Mouse (Mus musculus) thymus, adult 2 months (tissue): Measurements from ENCODE around the gene Stat4.

ENCODE experiments used
- CTCF ChIP-seq: fragments of 200-500 bp; IDR thresholded peaks from 2 replicates; pipeline ENCODE4 v1.5.1; 2012; ENCODE audit warnings: mild to moderate bottlenecking, control low read depth, low read length, moderate library complexity, borderline replicate concordance; ENCODE audit not compliant: control insufficient read depth, poor library complexity, insufficient read depth; ENCODE audit errors: extremely low read depth
- POLR2A ChIP-seq: fragments of 200-500 bp; IDR thresholded peaks from 2 replicates; pipeline ENCODE4 v1.6.1; 2012; ENCODE audit warnings: mild to moderate bottlenecking, low read length, control low read depth, moderate library complexity; ENCODE audit not compliant: control insufficient read depth, poor library complexity, insufficient read depth; ENCODE audit errors: extremely low read depth

DNA sequence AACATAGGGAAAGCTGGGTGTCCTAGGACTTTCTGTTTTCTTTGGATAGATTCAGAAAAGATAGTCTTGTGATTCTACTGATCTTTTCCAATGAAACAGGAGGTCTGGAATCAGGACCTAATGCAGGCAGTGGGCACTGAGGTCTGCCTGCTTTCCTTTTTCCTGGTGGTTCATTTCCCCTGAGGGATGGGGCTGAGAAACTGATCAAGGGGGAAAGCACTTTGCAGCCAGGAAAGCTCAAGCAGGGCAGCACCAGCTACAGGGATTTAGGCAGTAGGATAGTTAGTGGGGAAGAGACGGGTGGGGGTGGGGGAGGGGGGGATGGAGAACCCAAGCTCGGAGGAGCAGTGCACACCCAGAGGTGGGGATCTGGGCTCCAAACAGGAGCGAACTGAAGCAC, 166.0 kb downstream of the Stat4 start:
- TF ChIP-seq CTCF (no peak), POLR2A (no peak)
